Mouse (Mus musculus) frontal cortex, postnatal 10 days (tissue): Measurements from ENCODE around the gene St3gal3.

Source experiments
- DNase-seq, 2 experiments: peaks; one replicate each; pipeline ENCODE4 v3.0.0; 2022; ENCODE audit warnings: low spot score in 2 of 2, mixed read lengths in 1 of 2

The St3gal3 gene

DNA sequence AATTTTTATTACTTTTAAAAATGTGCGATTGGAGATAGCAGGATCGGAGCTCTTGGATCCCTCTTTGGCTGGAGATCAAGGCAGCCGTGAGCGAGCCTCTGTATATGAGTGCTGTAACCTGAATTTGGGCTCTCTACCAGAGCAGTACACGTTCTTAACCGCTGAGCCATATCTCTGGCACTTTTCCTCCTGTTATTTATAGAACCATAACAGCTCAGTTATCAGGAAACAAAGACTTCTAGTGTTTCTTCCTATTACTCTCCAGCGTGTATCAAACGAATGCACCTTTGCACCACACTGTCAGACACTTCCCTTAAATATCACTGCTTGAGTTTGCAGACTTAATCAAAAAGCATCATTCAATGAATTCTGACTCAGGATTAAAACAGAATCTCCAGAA, 147.9 kb downstream of the St3gal3 start:
- DNase-seq = no peak

DNA sequence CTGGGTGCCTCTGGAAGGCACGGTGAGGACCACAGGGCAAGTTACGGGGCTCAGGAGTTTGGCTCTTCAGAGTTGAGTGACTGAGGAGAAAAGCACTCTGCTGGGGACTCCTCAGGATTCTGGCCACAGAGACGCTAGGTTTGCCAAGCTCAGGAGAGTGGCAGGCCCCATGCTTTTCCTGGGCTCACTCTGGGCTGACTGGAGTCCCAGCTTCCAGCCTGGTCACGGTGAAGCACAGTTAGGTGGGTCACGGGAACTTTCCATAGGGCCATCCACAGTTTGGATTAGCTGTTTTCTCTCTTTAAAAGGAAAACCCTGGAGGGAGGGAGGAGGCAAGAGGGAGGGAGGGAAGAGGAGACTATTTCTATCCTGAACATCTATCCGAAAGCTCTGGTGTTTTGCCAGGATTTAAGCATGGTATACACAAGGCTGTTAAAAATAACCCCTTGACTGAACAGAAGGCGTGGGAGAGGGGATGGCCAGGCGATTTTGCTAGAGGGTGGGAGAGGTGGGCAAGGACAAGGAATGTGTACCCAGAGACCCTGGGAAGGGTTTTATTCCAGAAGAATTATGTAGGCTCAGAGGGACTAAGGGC, 149.6 kb downstream of the St3gal3 start:
- DNase-seq = no peak

DNA sequence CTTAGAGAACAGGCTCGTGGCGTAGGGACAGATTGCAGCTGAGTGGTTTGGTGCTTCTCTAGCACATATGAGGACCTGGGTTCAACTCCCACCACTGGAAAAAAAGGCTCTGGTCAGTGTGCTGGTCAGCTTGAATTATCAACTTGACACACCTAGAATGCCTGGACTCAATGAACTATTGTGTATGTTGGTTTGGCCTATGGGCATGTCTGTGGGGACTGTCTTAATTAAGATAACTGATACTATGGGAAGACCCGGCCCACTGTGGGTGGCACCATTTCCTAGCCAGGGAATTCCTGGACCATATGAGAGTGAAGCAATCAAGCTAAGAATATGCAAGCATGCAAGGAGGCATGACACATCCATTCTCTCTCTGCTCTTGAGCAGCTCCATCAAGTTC, 150.5 kb downstream of the St3gal3 start:
- DNase-seq = no peak

DNA sequence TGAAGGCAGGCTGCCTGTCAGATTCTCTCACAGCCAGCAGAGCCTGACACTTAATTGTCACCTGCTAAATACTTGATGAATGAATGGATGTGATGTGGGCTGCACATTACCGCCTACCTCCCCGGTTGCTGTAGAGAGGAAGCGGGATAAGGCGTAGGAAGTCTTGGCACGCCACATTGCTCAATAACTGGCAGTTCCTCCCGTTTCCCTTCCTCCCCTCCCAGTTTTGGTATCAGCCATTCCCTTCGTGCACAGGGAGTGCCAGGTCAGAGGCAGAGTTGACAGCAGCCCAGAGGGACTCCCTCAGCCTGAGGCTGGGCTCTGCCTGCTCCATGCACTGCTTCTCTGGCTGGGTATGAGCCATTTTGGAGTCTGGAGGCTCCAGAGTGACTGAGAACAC, 152.0 kb downstream of the St3gal3 start:
- peak; percentile 26 to 43 for DNase-seq

DNA sequence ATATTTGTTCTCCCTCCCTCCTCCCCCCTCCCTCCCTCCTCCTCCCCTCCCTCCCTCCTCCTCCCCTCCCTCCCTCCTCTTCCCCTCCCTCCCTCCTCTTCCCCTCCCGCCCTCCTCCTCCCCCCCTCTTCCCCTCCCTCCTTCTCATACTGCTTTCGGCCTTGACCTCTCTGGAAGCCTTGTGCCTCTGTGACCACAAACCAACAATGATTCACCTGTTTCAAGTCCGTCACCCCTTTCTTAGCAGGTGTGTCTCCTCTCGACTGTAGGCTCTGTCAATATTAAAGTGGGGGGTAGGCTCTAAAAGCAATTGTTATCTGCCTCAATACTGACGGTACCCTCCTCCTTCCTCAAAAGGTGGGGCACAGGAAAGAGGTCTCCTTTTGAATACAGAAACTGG, 153.2 kb downstream of the St3gal3 start:
- DNase-seq = no peak

DNA sequence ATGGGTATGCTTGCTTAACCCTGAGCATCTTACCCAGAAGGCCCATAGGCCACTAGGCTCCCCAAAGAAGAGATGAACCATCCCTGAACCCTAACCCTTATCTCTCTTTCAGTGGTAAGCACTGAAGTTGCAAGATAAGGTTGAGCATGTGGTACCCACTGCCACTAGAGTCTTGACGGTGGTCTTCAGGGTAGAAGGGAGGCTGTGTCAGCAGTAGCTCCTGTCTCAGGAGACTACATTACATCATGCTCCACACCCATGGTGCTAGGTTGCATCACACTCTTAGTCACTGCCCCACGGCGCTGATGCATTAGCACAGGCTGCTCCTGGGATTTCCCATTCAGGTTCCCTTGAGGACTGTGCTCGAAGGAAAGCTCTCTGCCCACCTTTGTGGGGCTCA, 154.6 kb downstream of the St3gal3 start:
- DNase-seq = no peak

DNA sequence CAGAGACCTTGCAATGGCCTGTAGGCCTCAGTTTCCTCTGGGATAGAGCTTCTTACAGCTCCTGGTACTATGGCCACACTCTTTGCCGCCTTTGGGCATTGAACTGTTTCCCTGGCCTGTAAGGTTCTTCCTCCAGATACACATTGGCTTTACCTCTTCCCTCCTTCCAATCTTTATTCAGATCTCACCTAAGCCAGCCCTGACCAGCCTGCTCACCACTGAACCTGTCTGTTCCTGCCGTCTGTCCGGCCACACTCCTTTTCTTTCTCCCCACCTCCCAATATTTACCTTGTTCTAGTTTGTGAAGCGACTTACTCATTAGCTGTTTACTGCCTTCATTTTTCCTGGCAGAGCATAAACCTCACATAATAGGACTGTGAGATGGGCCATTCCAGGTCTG, 155.5 kb downstream of the St3gal3 start:
- no peak for DNase-seq

DNA sequence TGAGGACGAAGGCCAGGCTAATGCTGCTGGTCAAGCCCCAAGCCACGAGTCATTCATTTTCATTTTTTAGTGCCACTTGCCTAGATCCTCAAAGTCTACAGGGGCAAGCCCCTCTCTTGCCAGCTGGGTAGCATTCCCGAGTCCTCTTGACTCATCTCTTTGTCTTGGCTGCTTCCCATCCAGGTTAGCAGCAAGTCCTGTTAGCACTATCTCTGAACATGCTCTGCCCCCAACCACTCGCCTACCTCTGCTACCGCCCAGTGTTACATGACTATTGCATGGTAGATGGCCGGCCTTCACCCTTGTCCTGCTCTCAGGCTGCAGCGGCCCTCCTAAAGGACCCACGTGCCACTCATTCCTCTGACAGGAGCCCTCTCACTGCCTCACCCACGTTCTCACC, 156.4 kb downstream of the St3gal3 start:
- DNase-seq = no peak

DNA sequence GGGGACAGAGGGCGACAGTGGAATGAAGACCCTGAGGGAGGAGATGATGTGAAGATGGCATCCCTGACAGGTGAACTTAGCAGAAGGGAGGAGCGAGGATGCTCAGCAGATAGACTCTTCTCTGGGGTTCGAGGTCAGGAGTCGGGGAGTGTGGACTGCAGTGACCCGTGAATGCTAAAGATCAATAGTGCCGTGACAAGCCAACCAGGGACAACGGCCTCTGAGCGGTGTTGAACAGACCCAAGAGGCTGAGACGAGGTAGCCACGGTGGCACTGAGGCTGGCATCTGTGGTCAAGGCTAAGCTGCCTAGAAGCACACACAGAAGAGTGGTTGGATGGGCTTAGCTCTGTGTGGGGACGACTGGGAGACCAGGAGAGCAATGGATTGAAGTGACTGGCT, 156.9 kb downstream of the St3gal3 start:
- no peak for DNase-seq

DNA sequence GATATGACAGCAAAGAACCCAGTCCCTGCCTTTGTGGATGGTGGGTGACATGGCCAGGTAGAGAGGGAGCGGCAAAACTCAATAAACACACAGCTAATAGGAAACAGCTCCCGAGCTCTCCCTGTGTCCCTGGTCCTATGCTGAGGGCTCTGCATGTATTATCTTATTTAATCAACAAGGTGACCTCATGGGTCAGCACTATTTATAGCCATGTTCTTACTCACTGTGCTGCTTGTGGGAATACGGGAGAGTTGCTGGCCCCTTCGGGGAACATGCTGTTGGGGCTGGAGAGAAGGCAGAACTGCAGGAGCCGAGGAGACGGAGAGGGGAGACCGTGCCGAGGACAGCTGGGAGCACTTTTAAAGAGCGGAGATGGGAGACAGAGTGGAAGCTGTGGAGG, 157.3 kb downstream of the St3gal3 start:
- DNase-seq = no peak

DNA sequence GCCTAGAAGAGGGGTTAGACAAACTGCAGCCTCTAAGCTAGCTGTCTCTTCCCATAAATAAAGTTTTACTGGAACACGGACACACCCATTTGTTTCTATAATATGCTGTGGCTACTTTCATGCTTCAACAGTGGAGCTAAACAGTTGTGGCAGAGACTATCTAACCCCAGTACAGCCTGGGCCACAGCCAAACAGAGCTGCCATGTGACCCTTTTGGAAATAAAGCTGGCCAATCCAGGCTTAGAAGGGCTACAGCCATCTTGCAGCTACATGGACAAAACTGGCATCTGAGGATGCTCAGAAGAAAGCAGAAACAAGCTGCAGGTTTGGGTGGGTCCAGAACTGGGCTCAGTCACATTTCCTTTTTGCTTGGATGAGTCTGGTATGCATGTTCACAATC, 158.9 kb downstream of the St3gal3 start:
- DNase-seq = no peak

DNA sequence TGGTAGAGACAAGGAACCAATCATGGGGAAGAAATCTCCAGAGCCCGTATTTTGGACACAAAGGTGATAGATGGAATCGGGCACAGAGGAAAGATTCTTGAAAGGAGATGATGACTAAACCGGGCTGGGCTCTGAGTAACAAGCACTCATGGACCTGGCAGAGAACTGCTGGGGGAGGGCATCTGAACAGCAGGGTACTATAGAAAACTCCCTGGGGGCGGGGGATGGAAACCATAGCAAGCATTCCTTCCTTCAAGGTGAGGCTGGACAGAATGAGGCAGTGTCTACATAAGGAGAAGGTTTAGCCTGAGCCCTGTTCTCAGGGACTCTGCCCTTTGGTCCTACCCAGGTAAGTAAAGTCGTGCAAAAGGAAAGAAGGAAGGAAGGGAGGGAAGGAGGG, 160.0 kb downstream of the St3gal3 start:
- DNase-seq = no peak

DNA sequence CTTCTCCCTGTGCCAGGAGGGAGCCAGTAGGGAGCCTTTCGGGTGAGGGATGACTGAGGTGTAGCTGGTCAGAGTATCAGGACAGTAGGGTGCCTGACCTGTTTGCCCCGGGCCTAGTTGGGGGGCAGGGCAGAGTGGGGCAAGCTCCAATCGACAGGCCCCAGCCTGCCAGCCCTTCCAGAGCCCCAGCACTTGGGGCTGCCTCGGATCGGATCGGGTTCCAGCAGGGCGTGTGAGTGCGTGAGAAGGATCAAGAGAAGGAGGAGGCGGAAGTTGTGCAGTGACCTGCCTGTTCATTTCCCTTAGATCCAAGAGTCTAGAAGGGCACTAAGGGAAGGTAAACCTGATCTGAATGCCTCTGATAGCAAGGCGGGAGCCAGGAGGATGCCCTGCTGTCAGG, 161.7 kb downstream of the St3gal3 start:
- DNase-seq = no peak

DNA sequence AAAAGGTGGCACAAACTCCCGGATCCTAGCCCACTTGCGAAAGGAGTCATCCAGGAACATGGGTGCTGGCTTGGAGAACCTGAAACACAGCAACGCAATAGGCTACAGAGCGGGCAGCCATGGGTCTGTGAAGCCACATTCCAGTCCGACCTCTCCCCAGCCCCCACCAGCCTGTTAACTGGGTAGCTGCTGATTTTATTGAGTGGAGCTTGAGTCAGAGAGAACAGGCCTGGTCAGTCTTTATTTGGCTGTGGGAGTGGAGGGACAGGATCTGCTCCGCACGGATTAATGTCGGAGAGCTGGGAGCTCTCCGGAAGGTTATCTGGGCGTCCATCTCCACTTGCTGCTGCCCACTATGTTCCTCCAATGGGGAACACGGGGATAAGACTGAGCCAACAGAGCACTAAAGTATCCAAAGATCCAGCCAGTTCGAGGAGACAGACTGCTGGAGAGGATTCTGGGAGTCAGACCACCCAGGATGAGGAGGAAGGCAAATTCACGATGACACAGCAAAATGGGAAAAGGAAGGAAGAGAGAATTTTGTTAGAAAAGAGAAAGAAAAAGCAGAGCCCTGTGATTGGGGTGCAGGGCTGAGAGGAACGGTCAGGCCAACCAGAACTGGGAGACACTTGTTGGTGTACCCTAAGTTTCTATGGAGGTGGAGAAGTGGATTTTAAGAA, 170.2 kb downstream of the St3gal3 start:
- no peak for DNase-seq

DNA sequence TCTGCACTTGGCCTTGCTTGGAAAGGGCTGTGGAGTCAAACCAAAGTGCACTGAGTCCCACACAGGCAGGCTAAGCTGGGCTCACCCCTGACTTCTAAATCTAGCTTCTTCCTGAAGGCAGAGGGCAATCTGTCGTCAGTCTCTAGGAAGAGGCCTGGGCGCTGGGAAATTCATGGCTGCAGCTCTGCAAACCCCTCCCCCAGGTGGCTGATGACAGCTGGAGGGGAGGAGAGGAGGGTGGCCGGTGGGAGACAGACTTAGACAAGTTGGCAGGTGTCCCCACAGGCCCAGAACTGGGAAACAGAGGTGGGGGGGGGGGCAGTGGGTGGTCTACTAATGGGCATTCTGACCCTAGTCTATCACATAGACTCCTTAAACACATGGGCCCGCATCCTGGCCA, 177.2 kb downstream of the St3gal3 start:
- DNase-seq = no peak

DNA sequence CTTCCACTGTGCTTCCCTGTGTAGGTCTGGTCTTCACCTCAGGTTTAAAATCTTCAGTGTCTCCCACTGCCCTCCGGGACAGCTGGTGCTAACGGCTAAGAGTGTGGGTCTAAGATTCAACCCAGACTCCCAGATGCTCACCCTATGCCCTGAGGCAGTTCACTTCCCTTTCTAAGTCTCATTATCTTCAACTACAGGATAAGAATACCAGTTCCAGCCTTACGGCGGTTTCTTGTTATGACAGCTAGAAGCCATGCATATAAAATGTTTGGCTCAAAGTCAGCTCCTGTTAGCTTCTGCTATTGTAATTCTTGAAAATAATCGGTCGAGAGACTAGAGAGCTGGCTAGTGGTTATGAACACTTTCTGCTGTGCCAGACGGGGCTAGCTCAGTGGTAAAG, 187.2 kb downstream of the St3gal3 start:
- no peak for DNase-seq

DNA sequence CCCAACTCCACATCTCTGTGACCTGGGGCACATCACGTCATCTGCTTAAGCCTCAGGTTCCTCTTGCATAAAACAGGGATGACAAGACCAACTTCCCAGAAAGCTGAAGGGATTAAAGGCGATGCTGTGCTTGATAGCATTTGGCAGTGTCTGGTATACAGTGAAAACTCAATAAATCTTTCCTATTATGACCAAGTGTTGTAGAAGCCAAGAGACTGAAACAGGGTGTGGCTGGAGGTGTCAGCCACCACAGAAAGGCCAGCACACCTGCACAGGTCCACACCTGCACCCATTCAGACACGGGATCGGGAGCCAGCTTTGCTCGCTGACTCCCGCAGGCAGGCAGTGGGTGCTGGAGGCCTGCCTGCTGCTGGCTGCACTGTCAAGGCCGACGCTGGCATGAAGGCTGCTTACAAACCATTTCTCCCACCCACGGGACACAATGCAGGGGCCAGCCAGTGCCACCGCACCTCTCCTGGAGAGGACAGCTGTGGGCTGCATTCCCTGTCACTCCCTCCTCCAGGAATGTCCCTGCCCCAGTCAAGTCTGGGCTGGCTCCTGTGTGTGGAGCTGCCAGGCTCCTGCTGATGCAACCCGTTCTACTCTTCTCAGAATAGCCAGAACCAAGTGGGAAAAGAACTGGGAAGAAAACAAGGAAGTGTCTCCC, 187.9 kb downstream of the St3gal3 start:
- no peak for DNase-seq

DNA sequence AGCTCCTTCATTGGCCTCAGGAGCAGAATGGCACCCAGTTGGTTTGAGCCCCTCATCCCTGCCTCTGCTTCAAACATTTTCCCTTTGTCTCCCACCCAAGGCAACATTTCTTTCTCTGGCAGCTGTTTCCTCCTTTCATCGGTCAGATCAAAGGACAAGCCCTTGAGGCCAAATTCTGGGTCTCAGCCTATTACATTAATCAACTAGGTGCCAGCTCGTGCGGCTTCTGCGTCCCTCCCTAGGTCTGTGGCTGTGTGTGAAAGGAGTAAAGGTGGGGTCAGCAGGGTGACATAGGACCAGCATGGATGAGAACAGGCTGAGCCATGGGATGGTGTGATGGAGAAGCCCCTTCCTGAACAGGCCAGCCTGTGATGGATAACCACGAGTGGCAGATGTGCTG, 191.4 kb downstream of the St3gal3 start:
- DNase-seq = no peak

DNA sequence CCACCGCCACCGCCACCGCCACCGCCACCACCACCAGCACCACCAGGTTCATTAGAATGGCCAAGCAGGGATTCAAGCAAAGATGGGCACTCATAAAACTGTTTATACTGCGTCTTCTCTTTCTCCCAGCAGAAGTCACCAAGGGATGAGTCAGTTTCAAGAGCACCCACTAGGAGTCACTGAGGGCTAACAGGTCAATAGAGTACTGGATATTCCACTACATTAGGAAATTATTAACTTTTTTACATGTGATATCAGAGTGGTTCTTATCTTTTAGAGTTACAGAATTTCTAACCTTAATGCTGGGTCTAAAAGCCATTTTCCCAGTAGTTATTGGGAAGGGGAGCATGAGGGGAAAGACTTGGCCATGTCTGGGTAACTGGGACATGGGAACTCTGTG, 197.8 kb downstream of the St3gal3 start:
- DNase-seq = no peak

DNA sequence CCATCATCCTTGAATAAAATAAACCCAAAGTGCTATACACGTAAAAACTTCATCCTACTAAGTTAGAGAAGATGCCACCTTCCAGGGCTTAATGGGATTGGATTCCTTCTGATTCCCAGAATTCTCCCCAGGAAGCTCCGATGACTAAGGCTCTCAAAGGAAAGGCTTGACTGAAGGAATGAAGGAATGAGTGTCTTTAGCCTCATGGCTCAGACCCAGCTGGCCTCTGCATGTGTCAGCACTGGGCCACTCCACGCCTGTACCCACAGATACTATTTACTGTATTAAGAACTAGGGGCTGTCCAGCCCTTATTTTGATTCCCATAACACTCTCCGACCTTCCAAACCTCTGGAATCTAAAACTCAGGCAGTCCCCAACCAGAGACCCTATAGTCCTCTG, 200.6 kb downstream of the St3gal3 start:
- no peak for DNase-seq

DNA sequence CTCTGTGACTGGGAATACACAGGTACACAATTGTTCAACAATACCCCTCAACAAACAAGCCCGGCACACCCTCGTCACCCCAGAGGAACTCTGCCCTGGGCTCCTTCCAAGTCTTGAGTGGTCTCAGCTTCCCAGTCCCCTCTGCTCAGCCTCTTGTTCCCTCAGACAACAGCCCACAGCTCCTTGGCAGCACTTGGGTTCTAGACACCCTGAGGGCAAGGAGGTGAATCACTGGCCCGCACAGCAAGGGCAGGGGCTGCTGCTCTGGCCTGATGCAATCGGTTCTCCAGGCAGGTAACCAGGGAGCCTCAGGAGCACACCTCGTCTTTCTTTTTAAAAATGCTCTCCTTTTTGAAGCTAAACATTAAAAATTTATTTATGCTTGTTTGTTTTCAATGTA, 201.5 kb downstream of the St3gal3 start:
- no peak for DNase-seq

DNA sequence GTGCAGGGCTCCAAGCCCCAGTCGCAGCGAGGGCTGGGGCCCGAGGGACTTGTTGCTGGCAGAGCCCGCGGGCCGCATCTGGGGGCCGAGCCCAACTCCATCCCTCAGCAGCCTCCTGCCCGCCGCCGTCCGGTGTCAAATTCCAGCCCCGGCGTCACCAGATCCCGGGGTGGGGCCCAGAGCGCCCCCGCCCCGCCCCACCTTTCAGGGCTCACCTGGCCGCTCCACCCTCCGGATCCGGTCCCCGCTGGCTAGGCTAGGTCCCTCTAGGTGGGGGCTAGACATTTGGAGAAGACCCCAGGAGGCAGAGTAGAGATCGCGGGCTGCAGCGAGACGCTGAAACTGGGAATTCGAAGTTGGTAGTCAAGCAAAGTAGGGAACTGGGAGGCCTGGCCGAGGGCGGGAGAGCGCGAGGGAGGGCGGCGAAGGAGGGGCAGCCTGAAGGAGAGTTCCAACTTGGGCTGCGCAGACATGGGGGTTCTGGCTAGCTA, 205.3 kb downstream of the St3gal3 start, which contains the start of gene Artn:
Artn (minus strand) TSS at position 373 of the 491 bp plus-strand sequence.
- DNase-seq = no peak

DNA sequence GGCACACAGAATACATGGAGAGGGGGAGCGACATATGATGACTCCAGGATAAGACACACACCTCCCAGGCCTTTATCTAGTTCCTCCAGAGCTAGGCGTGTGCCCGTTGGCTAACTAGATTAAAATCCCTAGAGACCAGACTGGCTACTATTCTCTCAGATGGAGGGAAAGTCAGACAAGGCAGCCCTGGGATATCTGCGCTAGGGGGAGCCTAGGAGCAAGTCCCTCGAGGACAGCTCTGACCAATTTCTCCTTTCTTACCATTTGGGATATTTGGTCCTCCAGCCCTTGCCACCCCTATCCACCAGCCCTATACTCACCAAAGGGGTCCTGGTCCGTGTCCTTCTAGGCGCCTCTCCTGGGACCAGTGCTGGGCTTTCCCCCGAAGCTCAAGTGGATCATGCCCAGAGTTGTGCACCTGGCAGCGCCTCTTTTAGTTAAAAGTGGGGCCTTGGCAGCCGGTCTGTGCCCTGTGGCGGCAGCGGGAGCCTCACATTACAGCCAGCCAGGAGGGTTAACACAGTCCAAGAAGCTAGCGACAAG, 205.9 kb downstream of the St3gal3 start:
- DNase-seq = no peak
